Mouse (Mus musculus): ENCODE measurements around the gene Sstr3. TPM values are rescaled to one million over a fixed set of nuclear protein-coding genes. Genes with fewer than 3 reads are reported as not detected.
A peak's percentile ranks its signal among the peaks of the same experiment; 100 is the strongest.

Gene Sstr3
- total RNA-seq, 1 experiment from 2014 or later = not detected

- no peak for ATAC-seq (replicated peaks in 1 of 2; ENCODE audit: insufficient read depth in 1 of 2, low FRiP score in 2 of 2, low TSS enrichment in 1 of 2, low read depth in 1 of 2, poor library complexity in 2 of 2, severe bottlenecking in 2 of 2)
These were observed 23.2 kb upstream of the Sstr3 start for GRCm38 (mm10) chr15:78567608-78568120.

GRCm38 (mm10) chr15:78564764-78565435 is 20.4 kb upstream of the Sstr3 start:
- ATAC-seq (replicated peaks in 1 of 2; ENCODE audit: insufficient read depth in 1 of 2, low FRiP score in 2 of 2, low TSS enrichment in 1 of 2, low read depth in 1 of 2, poor library complexity in 2 of 2, severe bottlenecking in 2 of 2) = no peak

GRCm38 (mm10) chr15:78563937-78564336 is 19.5 kb upstream of the Sstr3 start:
- ATAC-seq (replicated peaks in 1 of 2; ENCODE audit: insufficient read depth in 1 of 2, low FRiP score in 2 of 2, low TSS enrichment in 1 of 2, low read depth in 1 of 2, poor library complexity in 2 of 2, severe bottlenecking in 2 of 2) = peak; percentile 74 to 81

GRCm38 (mm10) chr15:78563344-78563743 is 18.9 kb upstream of the Sstr3 start:
- ATAC-seq (replicated peaks in 1 of 2; ENCODE audit: insufficient read depth in 1 of 2, low FRiP score in 2 of 2, low TSS enrichment in 1 of 2, low read depth in 1 of 2, poor library complexity in 2 of 2, severe bottlenecking in 2 of 2) = no peak

- no peak for ATAC-seq (replicated peaks in 1 of 2; ENCODE audit: insufficient read depth in 1 of 2, low FRiP score in 2 of 2, low TSS enrichment in 1 of 2, low read depth in 1 of 2, poor library complexity in 2 of 2, severe bottlenecking in 2 of 2)
These were observed 14.9 kb upstream of the Sstr3 start for GRCm38 (mm10) chr15:78559141-78559979.

- peak; percentile 23 to 33; a peak in 1 of 4 replicates for ATAC-seq (replicated peaks in 1 of 2; ENCODE audit: insufficient read depth in 1 of 2, low FRiP score in 2 of 2, low TSS enrichment in 1 of 2, low read depth in 1 of 2, poor library complexity in 2 of 2, severe bottlenecking in 2 of 2)
These were observed 13.4 kb upstream of the Sstr3 start for GRCm38 (mm10) chr15:78557693-78558535.

- ATAC-seq (replicated peaks in 1 of 2; ENCODE audit: insufficient read depth in 1 of 2, low FRiP score in 2 of 2, low TSS enrichment in 1 of 2, low read depth in 1 of 2, poor library complexity in 2 of 2, severe bottlenecking in 2 of 2) = no peak
These were observed 10.2 kb upstream of the Sstr3 start for GRCm38 (mm10) chr15:78554545-78555313.

GRCm38 (mm10) chr15:78549189-78549734 is 4.8 kb upstream of the Sstr3 start:
- ATAC-seq (replicated peaks in 1 of 2; ENCODE audit: insufficient read depth in 1 of 2, low FRiP score in 2 of 2, low TSS enrichment in 1 of 2, low read depth in 1 of 2, poor library complexity in 2 of 2, severe bottlenecking in 2 of 2) = no peak

- no peak for ATAC-seq (replicated peaks in 1 of 2; ENCODE audit: insufficient read depth in 1 of 2, low FRiP score in 2 of 2, low TSS enrichment in 1 of 2, low read depth in 1 of 2, poor library complexity in 2 of 2, severe bottlenecking in 2 of 2)
These were observed 4.2 kb upstream of the Sstr3 start for GRCm38 (mm10) chr15:78548711-78549110.

- 0 out of 4 replicates have a peak, but pooled peaks of 1 of the 2 experiments have one; percentile 28 for ATAC-seq (replicated peaks in 1 of 2; ENCODE audit: insufficient read depth in 1 of 2, low FRiP score in 2 of 2, low TSS enrichment in 1 of 2, low read depth in 1 of 2, poor library complexity in 2 of 2, severe bottlenecking in 2 of 2)
These were observed 3.8 kb upstream of the Sstr3 start for GRCm38 (mm10) chr15:78548336-78548665.

- ATAC-seq (replicated peaks in 1 of 2; ENCODE audit: insufficient read depth in 1 of 2, low FRiP score in 2 of 2, low TSS enrichment in 1 of 2, low read depth in 1 of 2, poor library complexity in 2 of 2, severe bottlenecking in 2 of 2) = peak in 1 of 2 experiments; percentile 41; a peak in 1 of 4 replicates
These were observed 3.2 kb upstream of the Sstr3 start for GRCm38 (mm10) chr15:78547415-78548335.

GRCm38 (mm10) chr15:78546060-78546459 is 1.6 kb upstream of the Sstr3 start:
- no peak for ATAC-seq (replicated peaks in 1 of 2; ENCODE audit: insufficient read depth in 1 of 2, low FRiP score in 2 of 2, low TSS enrichment in 1 of 2, low read depth in 1 of 2, poor library complexity in 2 of 2, severe bottlenecking in 2 of 2)

- no peak for ATAC-seq (replicated peaks in 1 of 2; ENCODE audit: insufficient read depth in 1 of 2, low FRiP score in 2 of 2, low TSS enrichment in 1 of 2, low read depth in 1 of 2, poor library complexity in 2 of 2, severe bottlenecking in 2 of 2)
These were observed 444 bp downstream of the Sstr3 start for GRCm38 (mm10) chr15:78544041-78544440.

- no peak for ATAC-seq (replicated peaks in 1 of 2; ENCODE audit: insufficient read depth in 1 of 2, low FRiP score in 2 of 2, low TSS enrichment in 1 of 2, low read depth in 1 of 2, poor library complexity in 2 of 2, severe bottlenecking in 2 of 2)
These were observed 1.6 kb downstream of the Sstr3 start for GRCm38 (mm10) chr15:78542767-78543303.

- ATAC-seq (replicated peaks in 1 of 2; ENCODE audit: insufficient read depth in 1 of 2, low FRiP score in 2 of 2, low TSS enrichment in 1 of 2, low read depth in 1 of 2, poor library complexity in 2 of 2, severe bottlenecking in 2 of 2) = no peak
These were observed 2.3 kb downstream of the Sstr3 start for GRCm38 (mm10) chr15:78542098-78542766.

Data from hematopoietic stem cell, adult 5-6 weeks (primary cell).